Mouse (Mus musculus) embryonic facial prominence, embryonic 14.5 days (tissue): ENCODE data around the gene Otor. TPM values are rescaled to one million over a fixed set of nuclear protein-coding genes. Genes with fewer than 3 reads are reported as not detected.

Source experiments
- ATAC-seq: fragments of 200-750 bp; cut with Nextera tagmentation; 2 replicates; pipeline ENCODE4 v1.8.0; 2017; ENCODE audit warnings: low read depth, moderate number of reproducible peaks, moderate TSS enrichment
- DNase-seq: peaks from one replicate; pipeline ENCODE4 v3.0.0-alpha.2; 2015; ENCODE audit warnings: low spot score
- H3K27ac ChIP-seq: fragments of 300-500 bp; sonication (generic); replicated peaks from 2 replicates; pipeline ENCODE4 v1.5.1; 2014; ENCODE audit warnings: low read depth, mild to moderate bottlenecking, low read length, moderate library complexity
- H3K27me3 ChIP-seq: fragments of 300-500 bp; sonication (generic); replicated peaks from 2 replicates; pipeline ENCODE4 v1.6.1; 2014; ENCODE audit warnings: low read length; ENCODE audit not compliant: control insufficient read depth, insufficient read depth
- H3K36me3 ChIP-seq: fragments of 300-500 bp; sonication (generic); 2 replicates; pipeline ENCODE4 v1.6.1; 2014; ENCODE audit warnings: low read length, mixed read lengths; ENCODE audit not compliant: control insufficient read depth, insufficient read depth
- H3K4me1 ChIP-seq: fragments of 300-500 bp; sonication (generic); 2 replicates; pipeline ENCODE4 v1.6.1; 2014; ENCODE audit warnings: antibody characterized with exemption, low read length; ENCODE audit not compliant: control insufficient read depth, insufficient read depth
- H3K4me2 ChIP-seq: fragments of 300-500 bp; sonication (generic); 2 replicates; pipeline ENCODE4 v1.6.1; 2014; ENCODE audit warnings: low read depth, mild to moderate bottlenecking, low read length, moderate library complexity, mixed read lengths
- H3K4me3 ChIP-seq: fragments of 300-500 bp; sonication (generic); 2 replicates; pipeline ENCODE4 v1.5.1; 2014; ENCODE audit warnings: low read depth, mild to moderate bottlenecking, low read length
- H3K9ac ChIP-seq: fragments of 300-500 bp; sonication (generic); 2 replicates; pipeline ENCODE4 v1.6.1; 2014; ENCODE audit warnings: low read depth, mild to moderate bottlenecking, low read length, moderate library complexity, mixed read lengths
- H3K9me3 ChIP-seq: fragments of 300-500 bp; sonication (generic); 2 replicates; pipeline ENCODE4 v1.6.1; 2016; ENCODE audit warnings: low read length; ENCODE audit not compliant: control insufficient read depth
- whole genome bisulfite sequencing: fragments of 180-500 bp; shearing (Covaris S2); extraction: QIAGEN DNeasy Blood & Tissue Kit; methylation state at CpG from one replicate; pipeline ENCODE4 v1.1.7; 2014; 5-methylcytosine and 5-hydroxymethylcytosine counted together
- polyA plus RNA-seq: library from polyadenylated mRNA; unstranded; fragments of >200 nt; fragmentation: Nextera tagmentation; extraction: Ambion mirVana; gene quantifications from 2 replicates; pipeline ENCODE4 v1.2.1, GENCODE M21; 2014

Otor gene
- 55.4 and 62.6 TPM in 2 replicates for polyA plus RNA-seq

- no peak within 1 kb of the TSS for H3K9ac ChIP-seq
- no peaks in the 10 kb centered on the region for H3K36me3 ChIP-seq
- H3K4me2 ChIP-seq: peak within 1 kb of the TSS; percentile 32
- H3K27ac ChIP-seq: peak within 1 kb of the TSS; percentile 54
- WGBS: 28% methylated on average over 8 of the region's 8 CpGs
- H3K4me3 ChIP-seq: no peak within 1 kb of the TSS
- DNase-seq (peak; percentile 71), ATAC-seq (0 out of 2 replicates have a peak, but pooled peaks have one; percentile 74)
- H3K9me3 ChIP-seq: no peaks in the 10 kb centered on the region
- H3K27me3 ChIP-seq: no peaks in the 10 kb centered on the region
- H3K4me1 ChIP-seq: peaks cover 12% of the 10 kb centered on the region
These were observed at the start of gene Otor for GRCm38 (mm10) chr2:143078198-143078851. TSS of gene Otor (plus strand) at chr2:143078473.

- ATAC-seq (no peak), DNase-seq (no peak)
- H3K4me1 ChIP-seq: no peaks in the 10 kb centered on the region
- H3K9ac ChIP-seq: no peak overlapping the region
- H3K9me3 ChIP-seq: no peaks in the 10 kb centered on the region
- no peak overlapping the region for H3K4me2 ChIP-seq
- H3K36me3 ChIP-seq: no peaks in the 10 kb centered on the region
- no peak overlapping the region for H3K27ac ChIP-seq
- no peak overlapping the region for H3K4me3 ChIP-seq
- 89% methylated on average over 1 of the region's 1 CpGs for WGBS
- no peaks in the 10 kb centered on the region for H3K27me3 ChIP-seq
These were observed 47.0 kb upstream of the Otor start for GRCm38 (mm10) chr2:143031283-143031682.

GRCm38 (mm10) chr2:143032378-143033255, 45.7 kb upstream of the Otor start:
- no peaks in the 10 kb centered on the region for H3K9me3 ChIP-seq
- no peaks in the 10 kb centered on the region for H3K27me3 ChIP-seq
- H3K9ac ChIP-seq: no peak overlapping the region
- H3K36me3 ChIP-seq: no peaks in the 10 kb centered on the region
- ATAC-seq: no peak
- 77% methylated on average over 10 of the region's 10 CpGs for WGBS
- H3K27ac ChIP-seq: no peak overlapping the region
- no peak overlapping the region for H3K4me3 ChIP-seq
- no peak overlapping the region for H3K4me2 ChIP-seq
- DNase-seq: no peak
- H3K4me1 ChIP-seq: no peaks in the 10 kb centered on the region

GRCm38 (mm10) chr2:143034350-143035085, 43.8 kb upstream of the Otor start:
- H3K4me2 ChIP-seq: no peak overlapping the region
- H3K9me3 ChIP-seq: no peaks in the 10 kb centered on the region
- WGBS: 66% methylated on average over 7 of the region's 7 CpGs
- H3K4me3 ChIP-seq: no peak overlapping the region
- no peaks in the 10 kb centered on the region for H3K36me3 ChIP-seq
- no peak overlapping the region for H3K9ac ChIP-seq
- no peaks in the 10 kb centered on the region for H3K4me1 ChIP-seq
- no peaks in the 10 kb centered on the region for H3K27me3 ChIP-seq
- DNase-seq (peak; percentile 56), ATAC-seq (no peak)
- H3K27ac ChIP-seq: no peak overlapping the region

GRCm38 (mm10) chr2:143035086-143035593, 43.1 kb upstream of the Otor start:
- H3K4me3 ChIP-seq: no peak overlapping the region
- H3K4me1 ChIP-seq: no peaks in the 10 kb centered on the region
- H3K4me2 ChIP-seq: no peak overlapping the region
- H3K9me3 ChIP-seq: no peaks in the 10 kb centered on the region
- H3K9ac ChIP-seq: no peak overlapping the region
- H3K36me3 ChIP-seq: no peaks in the 10 kb centered on the region
- 76% methylated on average over 10 of the region's 10 CpGs for WGBS
- ATAC-seq (no peak), DNase-seq (no peak)
- H3K27me3 ChIP-seq: no peaks in the 10 kb centered on the region
- H3K27ac ChIP-seq: no peak overlapping the region

DNA sequence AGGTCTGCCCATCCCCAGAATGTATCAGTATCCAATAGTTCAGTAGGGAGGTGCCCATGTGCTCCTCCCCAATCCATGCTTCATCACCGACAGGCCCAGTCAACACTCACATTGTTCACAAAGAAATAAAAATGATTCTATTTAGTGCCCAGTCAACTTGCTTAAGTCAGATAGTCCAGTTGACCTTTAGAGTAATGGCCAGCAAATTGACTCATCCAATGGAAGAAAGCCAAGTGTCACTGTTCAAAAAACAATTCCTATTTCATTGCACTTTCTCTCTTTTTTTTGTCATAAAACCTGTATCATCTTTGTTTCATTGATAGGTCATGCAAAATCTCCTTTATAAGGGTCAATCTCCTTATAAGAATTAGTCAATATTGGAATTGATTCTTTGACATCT, 36.7 kb upstream of the Otor start:
- ATAC-seq (no peak), DNase-seq (no peak)
- H3K4me2 ChIP-seq: no peak overlapping the region
- no peaks in the 10 kb centered on the region for H3K9me3 ChIP-seq
- H3K27ac ChIP-seq: no peak overlapping the region
- 84% methylated on average over 1 of the region's 1 CpGs for WGBS
- H3K9ac ChIP-seq: no peak overlapping the region
- no peaks in the 10 kb centered on the region for H3K27me3 ChIP-seq
- no peaks in the 10 kb centered on the region for H3K4me1 ChIP-seq
- H3K36me3 ChIP-seq: no peaks in the 10 kb centered on the region
- no peak overlapping the region for H3K4me3 ChIP-seq

DNA sequence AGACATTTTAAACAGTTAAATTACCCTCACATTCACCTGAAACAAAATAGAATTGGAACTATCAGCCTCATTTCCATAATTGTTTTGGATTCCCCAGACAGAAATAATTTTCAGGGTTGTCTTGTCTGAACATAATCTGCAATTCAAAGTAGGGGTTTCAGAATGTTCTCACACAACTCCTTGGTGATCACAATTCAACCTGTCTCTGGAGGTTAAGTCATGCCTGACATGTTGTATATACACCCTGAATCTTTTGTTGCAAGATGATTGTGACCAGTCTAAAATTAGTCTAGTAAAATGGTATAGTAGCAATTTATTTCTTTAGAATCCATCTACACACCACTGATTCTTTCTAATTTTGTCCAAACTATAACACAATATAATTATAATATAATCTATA, 23.0 kb upstream of the Otor start:
- DNase-seq (no peak), ATAC-seq (no peak)
- Histone ChIP-seq H3K27ac (no peak overlapping the region), H3K27me3 (no peaks in the 10 kb centered on the region), H3K9me3 (no peaks in the 10 kb centered on the region), H3K4me1 (no peaks in the 10 kb centered on the region), H3K4me3 (no peak overlapping the region), H3K9ac (no peak overlapping the region), H3K4me2 (no peak overlapping the region), H3K36me3 (no peaks in the 10 kb centered on the region)

DNA sequence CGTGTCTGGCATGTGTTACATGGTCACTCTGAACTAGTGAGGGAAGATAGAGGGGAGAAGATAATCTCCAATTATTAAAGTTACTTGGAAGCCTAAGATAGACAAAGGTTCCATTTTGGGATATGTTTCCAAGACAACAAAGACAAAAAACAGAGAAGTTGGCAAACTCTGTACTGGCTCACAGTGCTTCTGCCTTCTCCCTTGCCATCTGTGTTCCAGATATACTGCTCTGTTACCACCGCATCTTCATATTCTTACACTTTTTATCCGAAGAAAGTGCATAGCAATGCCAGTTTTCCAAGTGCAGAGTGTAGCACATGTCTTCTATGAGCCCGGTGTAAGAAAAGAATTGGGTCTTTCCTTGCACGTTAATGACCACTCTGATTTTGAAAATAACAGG, 21.5 kb upstream of the Otor start:
- WGBS: 67% methylated on average over 5 of the region's 5 CpGs
- no peak for DNase-seq

More for the DNA sequence above, 21.5 kb upstream of the Otor start:
- no peak overlapping the region for H3K27ac ChIP-seq
- no peak overlapping the region for H3K9ac ChIP-seq
- no peaks in the 10 kb centered on the region for H3K36me3 ChIP-seq
- no peaks in the 10 kb centered on the region for H3K27me3 ChIP-seq
- H3K4me1 ChIP-seq: no peaks in the 10 kb centered on the region
- no peak overlapping the region for H3K4me3 ChIP-seq
- H3K9me3 ChIP-seq: no peaks in the 10 kb centered on the region
- no peak for ATAC-seq
- H3K4me2 ChIP-seq: no peak overlapping the region
